Mouse (Mus musculus) midbrain, embryonic 10.5 days (tissue): ENCODE measurements around the gene Slc19a2. TPM values are rescaled to one million over a fixed set of nuclear protein-coding genes. Genes with fewer than 3 reads are reported as not detected.
A peak's percentile ranks its signal among the peaks of the same experiment; 100 is the strongest.

Experiments used
- DNase-seq: peaks from one replicate; pipeline ENCODE4 v3.0.0-alpha.2; 2017; ENCODE audit warnings: low spot score
- H3K27ac ChIP-seq: fragments of 300-500 bp; sonication (generic); replicated peaks from 2 replicates; pipeline ENCODE4 v1.5.1; 2016; ENCODE audit warnings: mild to moderate bottlenecking
- H3K27me3 ChIP-seq: fragments of 300-500 bp; sonication (generic); 2 replicates; pipeline ENCODE4 v1.6.1; 2016; ENCODE audit warnings: low read depth, mild to moderate bottlenecking; ENCODE audit not compliant: poor library complexity, severe bottlenecking
- H3K36me3 ChIP-seq: fragments of 300-500 bp; sonication (generic); 2 replicates; pipeline ENCODE4 v1.6.1; 2016; ENCODE audit warnings: mild to moderate bottlenecking, moderate library complexity
- H3K4me1 ChIP-seq: fragments of 300-500 bp; sonication (generic); 2 replicates; pipeline ENCODE4 v1.6.1; 2016
- H3K4me3 ChIP-seq: fragments of 300-500 bp; sonication (generic); 2 replicates; pipeline ENCODE4 v1.5.1; 2016; ENCODE audit warnings: mild to moderate bottlenecking, moderate library complexity
- H3K9me3 ChIP-seq: fragments of 300-500 bp; sonication (generic); replicated peaks from 2 replicates; pipeline ENCODE4 v1.6.1; 2016; ENCODE audit warnings: mild to moderate bottlenecking
- WGBS: fragments of 180-500 bp; shearing (Covaris S2); methylation state at CpG from one replicate; pipeline ENCODE4 v1.1.7; 2016; 5-methylcytosine and 5-hydroxymethylcytosine counted together
- polyA plus RNA-seq: library from polyadenylated mRNA; unstranded; fragments of >200 nt; fragmentation: Nextera tagmentation; extraction: Ambion mirVana; gene quantifications from 2 replicates; pipeline ENCODE4 v1.2.1, GENCODE M21; 2016

Slc19a2 gene
- polyA plus RNA-seq, 1 experiment from 2014 or later = 12.0 TPM

DNA sequence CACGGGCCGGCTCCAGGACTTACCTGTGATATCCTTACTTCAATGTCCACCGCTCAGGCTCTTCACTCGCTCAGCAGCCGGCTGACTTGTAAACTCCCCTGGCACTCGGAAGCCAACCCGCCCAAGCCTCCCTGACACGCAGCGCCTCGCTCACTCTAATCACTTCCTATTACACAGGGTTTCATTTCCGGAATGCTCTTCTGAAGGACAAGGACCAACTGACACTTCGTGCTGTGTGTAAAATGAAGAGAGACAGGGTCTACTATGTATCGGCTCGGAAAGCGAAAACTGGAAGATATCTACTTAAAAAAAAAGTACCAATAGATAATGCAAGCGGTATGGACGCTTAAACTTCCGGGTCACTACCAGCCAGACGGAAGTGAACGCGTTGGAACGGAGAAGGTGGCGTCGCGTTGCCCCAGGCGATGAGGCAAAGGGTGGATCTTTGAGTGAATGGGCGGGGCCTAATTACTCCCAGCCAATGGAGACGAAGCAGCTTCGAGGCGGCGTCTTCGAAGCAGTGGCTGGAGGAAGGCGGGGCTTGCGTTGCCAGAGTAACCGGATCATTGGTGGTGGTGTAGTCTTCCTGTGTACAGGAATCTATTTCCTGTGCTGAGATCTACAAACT is 58.4 kb downstream of the Slc19a2 start, which contains the start of gene Blzf1:
Blzf1 (minus strand) TSS at position 366 of the 628 bp plus-strand sequence.
- 0% methylated on average over 35 of the region's 35 CpGs for WGBS
- Histone ChIP-seq H3K27me3 (no peaks in the 10 kb centered on the region), H3K4me1 (peaks cover 17% of the 10 kb centered on the region), H3K36me3 (peaks cover 20% of the 10 kb centered on the region), H3K4me3 (peak within 1 kb of the TSS; percentile 83), H3K9me3 (no peaks in the 10 kb centered on the region), H3K27ac (peak within 1 kb of the TSS; percentile 82)
- DNase-seq = peak; percentile 98

DNA sequence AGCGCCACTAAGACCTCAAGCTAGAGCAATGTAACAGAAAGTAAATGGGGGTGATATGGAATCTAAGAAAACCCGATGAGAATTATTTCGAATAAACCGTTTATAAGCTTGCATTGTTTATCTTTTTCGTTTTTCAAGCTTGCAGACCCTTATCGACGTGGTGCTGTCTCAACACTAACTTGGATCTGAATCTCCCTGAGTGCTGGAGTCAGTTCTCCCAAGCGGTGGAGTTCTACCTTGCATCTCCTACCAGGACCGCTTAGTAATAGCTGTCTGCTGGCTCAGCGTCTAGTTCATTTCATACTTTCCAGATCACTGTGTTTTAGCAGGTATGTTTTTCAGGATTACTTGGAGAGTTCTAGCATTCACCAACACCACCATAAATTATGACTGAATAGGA is 59.1 kb downstream of the Slc19a2 start:
- WGBS = 11% methylated on average over 10 of the region's 10 CpGs
- H3K27ac ChIP-seq = peak overlapping the region; percentile 82
- DNase-seq = no peak

DNA sequence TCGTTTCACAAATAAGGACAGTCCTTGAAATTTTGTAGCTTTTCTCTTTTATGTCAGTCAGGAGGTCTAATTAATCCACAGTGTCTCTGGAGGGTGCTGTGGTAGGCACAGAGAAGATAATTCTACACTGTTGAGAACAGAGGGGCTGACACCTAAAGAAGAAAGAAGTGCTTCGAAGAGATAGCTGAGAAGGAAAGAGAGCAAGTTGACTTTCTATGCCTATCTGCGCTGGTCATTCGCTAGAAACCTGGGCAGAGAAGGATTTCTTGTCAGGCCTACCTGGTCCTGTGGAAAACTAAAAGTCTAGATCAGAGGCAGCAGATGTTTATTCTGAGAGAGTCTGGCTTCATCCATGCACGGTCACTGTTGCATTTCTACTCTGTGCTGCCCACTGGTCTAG is 65.2 kb downstream of the Slc19a2 start:
- Histone ChIP-seq H3K27ac (no peak overlapping the region), H3K9me3 (no peaks in the 10 kb centered on the region), H3K36me3 (peaks cover 38% of the 10 kb centered on the region), H3K27me3 (no peaks in the 10 kb centered on the region), H3K4me1 (no peaks in the 10 kb centered on the region), H3K4me3 (no peak overlapping the region)
- 88% methylated on average over 5 of the region's 5 CpGs for WGBS
- no peak for DNase-seq

More for the DNA sequence above, 59.1 kb downstream of the Slc19a2 start:
- Histone ChIP-seq H3K4me3 (peak overlapping the region; percentile 83), H3K36me3 (peaks cover 18% of the 10 kb centered on the region), H3K27me3 (no peaks in the 10 kb centered on the region), H3K4me1 (peaks cover 17% of the 10 kb centered on the region), H3K9me3 (no peaks in the 10 kb centered on the region)

Other genes starting within 250 kb of the Slc19a2 start
- gene Sele, start 200.8 kb upstream of the Slc19a2 start, polyA plus RNA-seq = not detected in 2 replicates
- gene Sell, start 187.1 kb upstream of the Slc19a2 start, polyA plus RNA-seq = 0.27 TPM in 1 of 2 replicates, not detected in the other
- 0.05 TPM in 1 of 2 replicates, not detected in the other for gene Selp, start 133.8 kb upstream of the Slc19a2 start, polyA plus RNA-seq
- gene F5, start 97.2 kb upstream of the Slc19a2 start, polyA plus RNA-seq = 0.36 and 0.52 TPM in 2 replicates
- 11.5 and 14.5 TPM in 2 replicates for gene Ccdc181, start 26.5 kb downstream of the Slc19a2 start, polyA plus RNA-seq
- gene Nme7, start 55.1 kb downstream of the Slc19a2 start, polyA plus RNA-seq = 32.2 and 36.3 TPM in 2 replicates
- 26.0 and 27.2 TPM in 2 replicates for gene Blzf1, start 58.4 kb downstream of the Slc19a2 start, polyA plus RNA-seq
- gene Atp1b1, start 209.3 kb downstream of the Slc19a2 start, polyA plus RNA-seq = 18.7 and 26.8 TPM in 2 replicates